Mouse (Mus musculus): ENCODE results near the gene Pde4b. TPM values are rescaled to one million over a fixed set of nuclear protein-coding genes. Genes with fewer than 3 reads are reported as not detected.

The Pde4b gene
- polyA plus RNA-seq, 1 experiment from 2014 or later, result 9.6 TPM

- H3K27ac ChIP-seq, result no peak overlapping the region
- H3K9ac ChIP-seq, result no peak overlapping the region
- H3K36me3 ChIP-seq, result no peaks in the 10 kb centered on the region
- no peaks in the 10 kb centered on the region for H3K27me3 ChIP-seq
- H3K4me3 ChIP-seq, result no peak overlapping the region
- H3K4me2 ChIP-seq, result no peak overlapping the region
- no peaks in the 10 kb centered on the region for H3K4me1 ChIP-seq
- no peak for ATAC-seq (ENCODE audit: insufficient number of reproducible peaks, insufficient read depth, low FRiP score, low TSS enrichment, low read depth)
- H3K9me3 ChIP-seq, result no peaks in the 10 kb centered on the region
- 83% methylated on average over 1 of the region's 1 CpGs for WGBS
These were observed 450.9 kb downstream of the Pde4b start for GRCm38 (mm10) chr4:102538266-102538665.

- no peak overlapping the region for H3K4me2 ChIP-seq
- H3K27me3 ChIP-seq, result no peaks in the 10 kb centered on the region
- H3K9ac ChIP-seq, result no peak overlapping the region
- no peaks in the 10 kb centered on the region for H3K4me1 ChIP-seq
- H3K36me3 ChIP-seq, result no peaks in the 10 kb centered on the region
- H3K27ac ChIP-seq, result no peak overlapping the region
- no peaks in the 10 kb centered on the region for H3K9me3 ChIP-seq
- no peak for ATAC-seq (ENCODE audit: insufficient number of reproducible peaks, insufficient read depth, low FRiP score, low TSS enrichment, low read depth)
- 67% methylated on average over 2 of the region's 2 CpGs for WGBS
- H3K4me3 ChIP-seq, result no peak overlapping the region
These were observed 451.4 kb downstream of the Pde4b start for GRCm38 (mm10) chr4:102538793-102539192.

GRCm38 (mm10) chr4:102539598-102540180, 452.3 kb downstream of the Pde4b start:
- Histone ChIP-seq H3K4me3 (no peak overlapping the region), H3K27me3 (no peaks in the 10 kb centered on the region), H3K36me3 (no peaks in the 10 kb centered on the region), H3K27ac (no peak overlapping the region), H3K4me1 (no peaks in the 10 kb centered on the region), H3K9ac (no peak overlapping the region), H3K9me3 (no peaks in the 10 kb centered on the region), H3K4me2 (no peak overlapping the region)
- ATAC-seq (ENCODE audit: insufficient number of reproducible peaks, insufficient read depth, low FRiP score, low TSS enrichment, low read depth), result no peak
- WGBS, result 77% methylated on average over 5 of the region's 5 CpGs

- ATAC-seq (ENCODE audit: insufficient number of reproducible peaks, insufficient read depth, low FRiP score, low TSS enrichment, low read depth), result no peak
These were observed 455.6 kb downstream of the Pde4b start for GRCm38 (mm10) chr4:102542976-102543375.

GRCm38 (mm10) chr4:102545226-102545625, 457.9 kb downstream of the Pde4b start:
- WGBS, result 76% methylated on average over 4 of the region's 4 CpGs
- no peak overlapping the region for H3K4me3 ChIP-seq
- no peak overlapping the region for H3K27ac ChIP-seq
- no peaks in the 10 kb centered on the region for H3K9me3 ChIP-seq
- ATAC-seq (ENCODE audit: insufficient number of reproducible peaks, insufficient read depth, low FRiP score, low TSS enrichment, low read depth), result no peak
- H3K9ac ChIP-seq, result no peak overlapping the region
- no peaks in the 10 kb centered on the region for H3K4me1 ChIP-seq
- no peak overlapping the region for H3K4me2 ChIP-seq
- H3K36me3 ChIP-seq, result no peaks in the 10 kb centered on the region
- no peaks in the 10 kb centered on the region for H3K27me3 ChIP-seq

More at GRCm38 (mm10) chr4:102542976-102543375, 455.6 kb downstream of the Pde4b start:
- no peak overlapping the region for H3K4me2 ChIP-seq
- H3K27me3 ChIP-seq, result no peaks in the 10 kb centered on the region
- H3K4me3 ChIP-seq, result no peak overlapping the region
- no peaks in the 10 kb centered on the region for H3K36me3 ChIP-seq
- H3K27ac ChIP-seq, result no peak overlapping the region
- no peak overlapping the region for H3K9ac ChIP-seq
- 92% methylated on average over 3 of the region's 3 CpGs for WGBS
- H3K9me3 ChIP-seq, result no peaks in the 10 kb centered on the region
- H3K4me1 ChIP-seq, result no peaks in the 10 kb centered on the region

GRCm38 (mm10) chr4:102555566-102555965, 468.2 kb downstream of the Pde4b start:
- H3K4me2 ChIP-seq, result no peak overlapping the region
- no peaks in the 10 kb centered on the region for H3K4me1 ChIP-seq
- no peaks in the 10 kb centered on the region for H3K36me3 ChIP-seq
- H3K27me3 ChIP-seq, result no peaks in the 10 kb centered on the region
- 59% methylated on average over 7 of the region's 7 CpGs for WGBS
- H3K9me3 ChIP-seq, result no peaks in the 10 kb centered on the region
- no peak overlapping the region for H3K27ac ChIP-seq
- no peak for ATAC-seq (ENCODE audit: insufficient number of reproducible peaks, insufficient read depth, low FRiP score, low TSS enrichment, low read depth)
- no peak overlapping the region for H3K4me3 ChIP-seq
- no peak overlapping the region for H3K9ac ChIP-seq

- H3K27me3 ChIP-seq, result no peaks in the 10 kb centered on the region
- H3K4me3 ChIP-seq, result no peak overlapping the region
- H3K36me3 ChIP-seq, result no peaks in the 10 kb centered on the region
- H3K9ac ChIP-seq, result no peak overlapping the region
- H3K9me3 ChIP-seq, result no peaks in the 10 kb centered on the region
- no peak for ATAC-seq (ENCODE audit: insufficient number of reproducible peaks, insufficient read depth, low FRiP score, low TSS enrichment, low read depth)
- 66% methylated on average over 2 of the region's 2 CpGs for WGBS
- no peak overlapping the region for H3K4me2 ChIP-seq
- no peak overlapping the region for H3K27ac ChIP-seq
- no peaks in the 10 kb centered on the region for H3K4me1 ChIP-seq
These were observed 469.7 kb downstream of the Pde4b start for GRCm38 (mm10) chr4:102557006-102557405.

GRCm38 (mm10) chr4:102557508-102558220, 470.3 kb downstream of the Pde4b start:
- H3K4me2 ChIP-seq, result no peak overlapping the region
- H3K36me3 ChIP-seq, result no peaks in the 10 kb centered on the region
- H3K4me3 ChIP-seq, result no peak overlapping the region
- WGBS, result 69% methylated on average over 9 of the region's 9 CpGs
- no peak for ATAC-seq (ENCODE audit: insufficient number of reproducible peaks, insufficient read depth, low FRiP score, low TSS enrichment, low read depth)
- no peaks in the 10 kb centered on the region for H3K4me1 ChIP-seq
- H3K9me3 ChIP-seq, result no peaks in the 10 kb centered on the region
- no peak overlapping the region for H3K9ac ChIP-seq
- H3K27me3 ChIP-seq, result no peaks in the 10 kb centered on the region
- 0 out of 2 replicates have a peak overlapping the region, but pooled peaks have one; percentile 33 for H3K27ac ChIP-seq

- Histone ChIP-seq H3K27me3 (no peaks in the 10 kb centered on the region), H3K9me3 (no peaks in the 10 kb centered on the region), H3K27ac (0 out of 2 replicates have a peak overlapping the region, but pooled peaks have one; percentile 33), H3K36me3 (no peaks in the 10 kb centered on the region), H3K4me1 (no peaks in the 10 kb centered on the region), H3K9ac (no peak overlapping the region), H3K4me3 (no peak overlapping the region), H3K4me2 (no peak overlapping the region)
- WGBS, result 42% methylated on average over 3 of the region's 3 CpGs
- ATAC-seq (ENCODE audit: insufficient number of reproducible peaks, insufficient read depth, low FRiP score, low TSS enrichment, low read depth), result no peak
These were observed 471.0 kb downstream of the Pde4b start for GRCm38 (mm10) chr4:102558328-102558727.

- Histone ChIP-seq H3K27ac (no peak overlapping the region), H3K27me3 (no peaks in the 10 kb centered on the region), H3K4me2 (no peak overlapping the region), H3K4me3 (no peak overlapping the region), H3K9me3 (no peaks in the 10 kb centered on the region), H3K4me1 (no peaks in the 10 kb centered on the region), H3K36me3 (no peaks in the 10 kb centered on the region), H3K9ac (no peak overlapping the region)
- no peak for ATAC-seq (ENCODE audit: insufficient number of reproducible peaks, insufficient read depth, low FRiP score, low TSS enrichment, low read depth)
- 86% methylated on average over 12 of the region's 12 CpGs for WGBS
These were observed 473.4 kb downstream of the Pde4b start for GRCm38 (mm10) chr4:102560676-102561280.

GRCm38 (mm10) chr4:102563273-102563855, 476.0 kb downstream of the Pde4b start:
- H3K4me2 ChIP-seq, result no peak overlapping the region
- ATAC-seq (ENCODE audit: insufficient number of reproducible peaks, insufficient read depth, low FRiP score, low TSS enrichment, low read depth), result no peak
- WGBS, result 80% methylated on average over 9 of the region's 9 CpGs
- no peak overlapping the region for H3K9ac ChIP-seq
- H3K36me3 ChIP-seq, result no peaks in the 10 kb centered on the region
- H3K9me3 ChIP-seq, result no peaks in the 10 kb centered on the region
- no peaks in the 10 kb centered on the region for H3K27me3 ChIP-seq
- no peak overlapping the region for H3K27ac ChIP-seq
- no peak overlapping the region for H3K4me3 ChIP-seq
- peaks cover 14% of the 10 kb centered on the region for H3K4me1 ChIP-seq

All from embryonic facial prominence, embryonic 13.5 days (tissue).